ENCODE assay signal across 10 mouse cellular contexts in the genomic region with DNA sequence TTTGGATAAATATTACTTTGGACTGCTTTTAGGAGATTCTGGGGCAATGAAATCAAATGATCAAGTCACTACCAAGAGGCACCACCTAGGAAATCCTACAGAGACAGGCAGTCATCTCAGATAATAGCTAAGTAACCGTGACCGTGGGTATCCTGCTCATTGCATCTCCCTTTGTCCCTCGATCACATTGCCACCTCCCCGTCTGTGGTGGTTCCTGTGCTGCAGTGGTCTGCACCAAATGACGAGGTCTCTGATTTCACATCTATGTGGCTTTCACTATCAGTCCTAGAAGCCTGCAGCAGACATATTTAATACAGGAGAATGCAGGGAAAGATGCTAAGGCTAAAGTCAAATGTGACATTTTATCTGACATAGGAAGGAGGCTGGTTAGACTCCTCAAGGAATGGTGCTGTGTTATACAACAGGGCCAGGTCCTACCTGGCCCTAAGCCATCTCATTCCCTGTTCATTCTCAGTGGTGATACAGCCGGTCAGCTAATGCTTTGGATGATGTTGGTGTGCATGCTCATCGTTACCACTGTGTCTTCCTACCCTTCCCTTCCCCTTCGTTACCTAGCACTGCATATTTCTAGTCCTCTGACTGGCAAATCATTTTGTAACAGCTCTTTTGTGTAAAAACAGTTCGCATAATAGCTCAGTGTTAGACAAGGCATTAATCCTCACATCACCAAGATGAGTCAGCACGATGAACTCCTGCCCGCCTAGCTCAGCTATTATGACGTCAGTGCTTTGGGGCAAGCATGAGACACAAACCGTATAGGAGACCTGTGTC.
DNase-seq lines count a peak whose midpoint lies in the region; ATAC-seq and TF ChIP-seq lines count a peak whose summit lies in the region.
"Had no signal": no experiment of that assay in that cellular context is flagged by ENCODE, and none has a peak within 500 bp of the region (broad histone marks: within the 10 kb centered on the region; RNA-seq: fewer than 3 reads in every experiment).

No protein-coding gene starts in this region.

- no peaks in the 10 kb centered on the region for H3K27me3 ChIP-seq in heart, embryonic 12.5 days (replicated peaks)
- H3K27me3 ChIP-seq in hindbrain, embryonic 14.5 days (ENCODE audit: control insufficient read depth, insufficient read depth, low read length): no peaks in the 10 kb centered on the region
- H3K27me3 ChIP-seq: limb, embryonic 15.5 days; stomach, embryonic 15.5 days had no signal

- 64% methylated on average over 13 of the region's 13 CpGs for whole genome bisulfite sequencing in heart, embryonic 12.5 days
- 30% methylated on average over 13 of the region's 13 CpGs for WGBS in hindbrain, embryonic 14.5 days

- H3K9ac ChIP-seq in heart, embryonic 12.5 days: no peak overlapping the region
- H3K9ac ChIP-seq in ES-E14 (ENCODE audit: insufficient read depth, low read depth, low read length, poor library complexity, severe bottlenecking): no peak overlapping the region
- 0 out of 2 replicates have a peak overlapping the region, but pooled peaks have one; percentile 16 for H3K9ac ChIP-seq in hindbrain, embryonic 14.5 days
- H3K9ac ChIP-seq: limb, embryonic 15.5 days; stomach, embryonic 15.5 days had no signal

- H3K4me3 ChIP-seq in heart, embryonic 12.5 days: no peak overlapping the region
- no peak overlapping the region for H3K4me3 ChIP-seq in ES-E14 (ENCODE audit: insufficient read depth in 1 of 2, low read depth in 1 of 2, low read length in 2 of 2, poor library complexity in 1 of 2, severe bottlenecking in 1 of 2)
- no peak overlapping the region for H3K4me3 ChIP-seq in hindbrain, embryonic 14.5 days (replicated peaks; ENCODE audit: low read length)
- H3K4me3 ChIP-seq: limb, embryonic 15.5 days; stomach, embryonic 15.5 days had no signal

- H3K27ac ChIP-seq in heart, embryonic 12.5 days (ENCODE audit: poor library complexity, severe bottlenecking): no peak overlapping the region; the same call in 1 of the 2 replicates
- no peak overlapping the region for H3K27ac ChIP-seq in ES-E14 (ENCODE audit: insufficient read depth, low read depth, low read length, poor library complexity, severe bottlenecking)
- peak overlapping the region; percentile 32; the same call in 1 of the 2 replicates for H3K27ac ChIP-seq in hindbrain, embryonic 14.5 days
- H3K27ac ChIP-seq: limb, embryonic 15.5 days had no signal

- peaks cover 34% of the 10 kb centered on the region for H3K4me1 ChIP-seq in heart, embryonic 12.5 days (replicated peaks)
- peaks cover 0 to 4% of the 10 kb centered on the region in 2 experiments; a peak in 1 of 4 replicates for H3K4me1 ChIP-seq in ES-E14 (ENCODE audit: control insufficient read depth in 2 of 2, insufficient read depth in 2 of 2, low read length in 2 of 2, poor library complexity in 1 of 2)
- H3K4me1 ChIP-seq in hindbrain, embryonic 14.5 days (replicated peaks; ENCODE audit: control insufficient read depth, insufficient read depth, low read length): peaks cover 27% of the 10 kb centered on the region

- no peaks in the 10 kb centered on the region for H3K9me3 ChIP-seq in heart, embryonic 12.5 days (replicated peaks)
- no peaks in the 10 kb centered on the region for H3K9me3 ChIP-seq in ES-E14 (ENCODE audit: control insufficient read depth, insufficient read depth, low read depth, low read length)
- no peaks in the 10 kb centered on the region for H3K9me3 ChIP-seq in hindbrain, embryonic 14.5 days (ENCODE audit: control insufficient read depth, low read length)
- H3K9me3 ChIP-seq: limb, embryonic 15.5 days; stomach, embryonic 15.5 days had no signal

- ATAC-seq in heart, embryonic 12.5 days (ENCODE audit: insufficient number of reproducible peaks, low FRiP score): no peak
- ATAC-seq in hindbrain, embryonic 14.5 days (ENCODE audit: low FRiP score): peak; percentile 54; the same call in 1 of the 2 replicates

- in situ Hi-C loops in ES-E14 (cut with MboI; ENCODE audit: low sequenced_read_pairs in 2 of 2, unreplicated experiment in 2 of 2): no loop called here

- no peaks in the 10 kb centered on the region for H3K36me3 ChIP-seq in heart, embryonic 12.5 days
- no peaks in the 10 kb centered on the region for H3K36me3 ChIP-seq in ES-E14 (ENCODE audit: control insufficient read depth, insufficient read depth, low read length, poor library complexity, severe bottlenecking)
- no peaks in the 10 kb centered on the region for H3K36me3 ChIP-seq in hindbrain, embryonic 14.5 days (replicated peaks; ENCODE audit: control insufficient read depth, insufficient read depth)
- H3K36me3 ChIP-seq: limb, embryonic 15.5 days; stomach, embryonic 15.5 days had no signal

- DNase-seq in heart, adult 18-20 months: peak; percentile 59 to 66
- DNase-seq in ES-E14 (ENCODE audit: low read depth, low spot score): no peak
- DNase-seq in cerebellum, adult 9-10 months: peak; percentile 63
- DNase-seq in hindbrain, embryonic 14.5 days (ENCODE audit: low spot score): no peak
- DNase-seq in telencephalon, adult 2 months (ENCODE audit: low read depth, low spot score): peak; percentile 51
- DNase-seq in lung, postnatal 4 days: no peak
- no peak for DNase-seq in kidney, adult 11 months

- H3K4me2 ChIP-seq in heart, embryonic 12.5 days: no peak overlapping the region
- no peak overlapping the region for H3K4me2 ChIP-seq in hindbrain, embryonic 14.5 days (replicated peaks)
- H3K4me2 ChIP-seq: limb, embryonic 15.5 days; stomach, embryonic 15.5 days had no signal

TF ChIP-seq in ES-E14, 5 proteins besides CTCF, POLR2A, EP300 and RAD21:
- no peak for TF ChIP-seq HCFC1 (IDR thresholded peaks at IDR 0.05; ENCODE audit: borderline replicate concordance, insufficient read depth, low read length)
- 0 out of 2 replicates have a peak, but pooled peaks have one; percentile 57 for TF ChIP-seq MAFK (IDR thresholded peaks at IDR 0.05; ENCODE audit: insufficient read depth, low read depth, low read length)

Comparison
In these comparisons a context has a peak if more than half of its experiments do, and no peak if none do; other contexts are left out.
1. DNase-seq: peak in heart, adult 18-20 months (2 of 2), cerebellum, adult 9-10 months (single experiment) and telencephalon, adult 2 months (single experiment); none in ES-E14 (single experiment), hindbrain, embryonic 14.5 days (single experiment), lung, postnatal 4 days (0 of 2) and kidney, adult 11 months (single experiment).